Mouse (Mus musculus) heart, embryonic 16.5 days (tissue): ENCODE measurements around the gene Jag2. TPM values are rescaled to one million over a fixed set of nuclear protein-coding genes. Genes with fewer than 3 reads are reported as not detected.

Source experiments
- ATAC-seq: fragments of 200-750 bp; cut with Nextera tagmentation; replicated peaks from 2 replicates; pipeline ENCODE4 v1.8.0; 2017; ENCODE audit warnings: moderate number of reproducible peaks; ENCODE audit not compliant: insufficient read depth, low FRiP score; ENCODE audit errors: extremely low read depth
- H3K27ac ChIP-seq: fragments of 300-500 bp; sonication (generic); 2 replicates; pipeline ENCODE4 v1.5.1; 2014; ENCODE audit warnings: mild to moderate bottlenecking, low read length, control low read depth, moderate library complexity
- H3K27me3 ChIP-seq: fragments of 300-500 bp; sonication (generic); 2 replicates; pipeline ENCODE4 v1.6.1; 2014; ENCODE audit warnings: low read length, mixed read lengths; ENCODE audit not compliant: control insufficient read depth, insufficient read depth
- H3K36me3 ChIP-seq: fragments of 300-500 bp; sonication (generic); 2 replicates; pipeline ENCODE4 v1.6.1; 2014; ENCODE audit not compliant: control insufficient read depth, insufficient read depth
- H3K4me1 ChIP-seq: fragments of 300-500 bp; sonication (generic); 2 replicates; pipeline ENCODE4 v1.6.1; 2014; ENCODE audit warnings: low read length, mixed read lengths; ENCODE audit not compliant: control insufficient read depth, insufficient read depth
- H3K4me2 ChIP-seq: fragments of 300-500 bp; sonication (generic); 2 replicates; pipeline ENCODE4 v1.6.1; 2014; ENCODE audit warnings: low read depth, mild to moderate bottlenecking, control low read depth, low read length
- H3K4me3 ChIP-seq: fragments of 300-500 bp; sonication (generic); 2 replicates; pipeline ENCODE4 v1.5.1; 2014; ENCODE audit warnings: mild to moderate bottlenecking, control low read depth, low read length
- H3K9ac ChIP-seq: fragments of 300-500 bp; sonication (generic); 2 replicates; pipeline ENCODE4 v1.6.1; 2014; ENCODE audit warnings: low read length, control low read depth
- H3K9me3 ChIP-seq: fragments of 300-500 bp; sonication (generic); replicated peaks from 2 replicates; pipeline ENCODE4 v1.6.1; 2016; ENCODE audit warnings: low read length; ENCODE audit not compliant: control insufficient read depth
- WGBS: fragments of 180-500 bp; shearing (Covaris S2); extraction: QIAGEN DNeasy Blood & Tissue Kit; methylation state at CpG from one replicate; pipeline ENCODE4 v1.1.7; 2014; 5-methylcytosine and 5-hydroxymethylcytosine counted together
- polyA plus RNA-seq: library from polyadenylated mRNA; unstranded; fragments of >200 nt; fragmentation: Nextera tagmentation; extraction: Ambion mirVana; gene quantifications from 2 replicates; pipeline ENCODE4 v1.2.1, GENCODE M21; 2015

The Jag2 gene
- polyA plus RNA-seq, 1 experiment from 2014 or later: 5.4 TPM

DNA sequence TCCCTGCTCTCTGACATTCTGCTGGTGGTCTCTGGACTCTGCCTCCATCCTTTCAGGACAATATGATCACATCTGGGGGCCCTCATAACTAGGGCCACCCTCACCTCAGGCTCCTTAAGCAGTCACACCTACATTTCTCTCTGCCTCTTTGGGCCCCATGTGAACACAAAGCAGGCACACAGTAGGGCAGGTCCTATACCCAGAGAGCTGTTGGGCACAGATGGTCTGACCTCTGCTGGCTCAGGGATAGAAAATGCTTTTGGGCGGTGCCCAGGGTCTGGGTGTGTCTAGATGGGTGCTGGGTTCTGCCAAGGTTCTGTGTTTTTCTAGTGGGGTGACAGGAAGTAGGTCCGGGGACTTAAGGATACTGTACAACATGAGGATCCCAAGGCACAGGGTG is 14.1 kb upstream of the Jag2 start:
- H3K4me3 ChIP-seq: no peak overlapping the region
- 63% methylated on average over 2 of the region's 2 CpGs for WGBS
- ATAC-seq: no peak

DNA sequence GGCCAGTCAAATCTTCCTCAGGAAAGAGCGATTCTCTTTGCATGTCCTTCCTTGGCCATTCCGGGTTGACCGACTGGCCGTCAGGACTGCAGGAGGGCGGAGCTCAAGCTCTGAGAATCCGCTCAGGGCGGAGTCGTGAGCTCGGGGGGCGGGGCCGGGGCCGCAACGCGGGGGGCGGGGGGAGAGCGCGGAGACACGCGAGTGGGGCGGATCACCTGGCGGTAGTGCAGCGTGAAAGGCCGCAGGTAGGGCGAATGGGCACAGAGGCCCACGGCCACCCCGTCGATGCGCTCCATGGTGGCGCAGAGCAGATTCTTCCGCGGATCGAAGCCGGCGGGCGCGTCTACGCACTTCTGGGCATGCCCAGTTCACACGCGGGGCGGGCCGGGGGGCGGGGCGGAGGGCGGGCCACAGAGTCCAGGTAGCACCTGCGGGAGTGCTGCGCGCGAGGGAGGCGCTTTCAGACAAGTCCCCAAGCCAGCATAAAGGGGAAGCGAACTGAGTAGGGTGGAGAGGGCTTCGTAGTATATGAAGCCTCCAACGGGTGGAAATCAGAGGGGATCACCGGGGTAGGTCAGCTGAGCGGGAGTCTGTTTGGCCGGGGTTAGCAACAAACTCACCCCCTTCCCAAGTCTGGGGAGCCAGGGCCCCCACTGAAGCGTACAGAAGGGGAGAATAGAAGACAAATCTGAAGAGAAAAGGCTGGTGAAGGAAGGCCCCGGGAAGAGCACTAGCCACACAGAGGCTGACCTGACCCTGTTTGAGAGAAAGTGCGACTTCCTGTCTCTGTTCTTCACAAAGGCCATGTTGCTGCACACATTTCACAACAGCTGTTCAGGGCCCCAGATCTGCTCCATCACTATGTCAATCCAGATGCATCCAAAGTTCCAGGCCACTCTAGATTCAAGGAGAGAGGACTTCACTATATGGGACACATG is 12.5 kb upstream of the Jag2 start, which contains the start of gene Nudt14:
Gene Nudt14 (minus strand): TSS at position 349 of the 938 bp plus-strand sequence.
- WGBS: 2% methylated on average over 49 of the region's 58 CpGs
- Histone ChIP-seq H3K27me3 (no peaks in the 10 kb centered on the region), H3K4me1 (peaks cover 7% of the 10 kb centered on the region), H3K9me3 (no peaks in the 10 kb centered on the region), H3K4me2 (peak within 1 kb of the TSS; percentile 89), H3K36me3 (no peaks in the 10 kb centered on the region), H3K27ac (peak within 1 kb of the TSS; percentile 76), H3K9ac (peak within 1 kb of the TSS; percentile 85), H3K4me3 (peak within 1 kb of the TSS; percentile 80)
- ATAC-seq: peak; percentile 77

More for the DNA sequence above, 14.1 kb upstream of the Jag2 start:
- H3K4me1 ChIP-seq: peaks cover 7% of the 10 kb centered on the region
- no peaks in the 10 kb centered on the region for H3K36me3 ChIP-seq
- no peak overlapping the region for H3K9ac ChIP-seq
- no peak overlapping the region for H3K27ac ChIP-seq
- no peaks in the 10 kb centered on the region for H3K27me3 ChIP-seq
- no peaks in the 10 kb centered on the region for H3K9me3 ChIP-seq
- no peak overlapping the region for H3K4me2 ChIP-seq

DNA sequence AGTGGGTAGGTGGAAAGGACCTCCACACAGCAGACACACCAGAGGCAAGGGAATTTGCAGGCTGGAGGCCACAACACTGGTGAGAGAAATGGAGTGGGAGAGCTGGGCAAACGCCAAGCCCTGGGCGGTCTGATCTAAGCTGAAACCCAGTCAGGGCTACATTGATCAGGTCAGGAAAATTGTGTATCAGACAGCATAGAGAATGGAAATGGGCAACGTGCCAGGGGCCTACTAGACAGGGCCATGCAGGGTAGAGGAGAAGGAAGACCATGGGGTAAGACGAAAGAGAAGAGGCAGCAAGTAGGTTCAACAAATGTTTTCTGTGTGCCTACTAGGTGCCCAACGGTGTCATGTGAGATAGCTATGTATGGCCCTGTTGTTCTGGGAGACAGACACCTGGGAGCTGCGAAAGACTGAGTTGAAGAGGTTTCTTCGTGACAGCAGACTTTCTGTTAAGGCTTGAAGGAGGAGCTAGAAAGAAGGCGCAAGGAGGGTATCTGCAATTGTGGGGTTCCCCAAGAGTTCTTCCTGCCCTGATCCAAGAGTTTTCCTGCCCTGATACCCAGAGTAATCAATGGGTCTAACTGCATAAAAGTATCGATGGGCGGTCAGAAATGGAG is 11.7 kb upstream of the Jag2 start:
- H3K4me2 ChIP-seq: peak overlapping the region; percentile 89
- no peaks in the 10 kb centered on the region for H3K36me3 ChIP-seq
- H3K4me1 ChIP-seq: peaks cover 7% of the 10 kb centered on the region
- H3K9me3 ChIP-seq: no peaks in the 10 kb centered on the region
- peak overlapping the region; percentile 80 for H3K4me3 ChIP-seq
- H3K27me3 ChIP-seq: no peaks in the 10 kb centered on the region
- peak overlapping the region; percentile 85 for H3K9ac ChIP-seq
- peak overlapping the region; percentile 76 for H3K27ac ChIP-seq
- ATAC-seq: no peak
- 36% methylated on average over 10 of the region's 10 CpGs for WGBS

DNA sequence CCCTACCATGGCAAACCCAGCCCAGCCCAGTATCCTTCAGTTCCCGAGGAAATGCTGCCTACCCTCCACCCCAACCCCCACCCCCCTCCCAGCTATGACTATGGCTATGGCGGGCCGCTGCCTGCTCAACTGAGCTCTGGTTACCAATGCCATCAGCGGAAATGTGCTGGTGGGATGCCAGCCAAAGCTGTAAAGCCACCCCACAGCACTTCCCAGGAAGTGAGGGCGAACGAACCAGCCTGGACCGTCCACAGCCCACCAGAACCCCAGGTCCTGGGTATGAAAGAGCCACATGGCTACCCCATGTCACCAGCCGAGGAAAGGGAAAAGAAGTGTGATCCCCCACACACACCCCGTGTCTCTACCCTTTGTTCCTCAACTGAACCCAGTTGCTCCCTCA is 11.1 kb upstream of the Jag2 start:
- no peaks in the 10 kb centered on the region for H3K36me3 ChIP-seq
- 78% methylated on average over 9 of the region's 9 CpGs for WGBS
- no peaks in the 10 kb centered on the region for H3K27me3 ChIP-seq
- H3K4me3 ChIP-seq: no peak overlapping the region
- no peak overlapping the region for H3K27ac ChIP-seq
- H3K9ac ChIP-seq: no peak overlapping the region
- ATAC-seq: no peak
- no peak overlapping the region for H3K4me2 ChIP-seq
- H3K4me1 ChIP-seq: peaks cover 7% of the 10 kb centered on the region
- H3K9me3 ChIP-seq: no peaks in the 10 kb centered on the region

DNA sequence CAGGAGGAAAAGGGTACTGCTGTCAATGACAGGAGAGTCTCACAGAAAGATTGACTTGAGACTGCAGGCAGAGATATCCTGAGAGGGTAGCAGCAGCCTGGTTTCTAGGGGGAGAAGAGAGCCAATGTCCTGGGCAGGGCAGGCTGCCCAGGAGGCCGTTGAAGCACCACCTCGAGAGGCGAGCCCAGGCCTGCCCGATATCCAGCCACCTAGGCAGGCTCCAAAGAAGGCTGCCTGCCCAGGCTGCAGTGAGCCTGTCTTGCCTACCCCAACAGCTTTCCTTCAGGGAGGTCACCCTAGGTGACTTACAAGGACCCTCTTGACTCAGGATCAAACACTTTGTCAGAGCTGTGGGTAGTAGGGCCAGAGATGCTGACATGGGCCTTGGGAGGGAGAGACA is 10.7 kb upstream of the Jag2 start:
- no peaks in the 10 kb centered on the region for H3K9me3 ChIP-seq
- H3K4me1 ChIP-seq: peaks cover 7% of the 10 kb centered on the region
- 64% methylated on average over 4 of the region's 4 CpGs for whole genome bisulfite sequencing
- H3K36me3 ChIP-seq: no peaks in the 10 kb centered on the region
- no peak overlapping the region for H3K9ac ChIP-seq
- ATAC-seq: no peak
- H3K4me2 ChIP-seq: no peak overlapping the region
- no peak overlapping the region for H3K4me3 ChIP-seq
- H3K27me3 ChIP-seq: no peaks in the 10 kb centered on the region
- no peak overlapping the region for H3K27ac ChIP-seq

DNA sequence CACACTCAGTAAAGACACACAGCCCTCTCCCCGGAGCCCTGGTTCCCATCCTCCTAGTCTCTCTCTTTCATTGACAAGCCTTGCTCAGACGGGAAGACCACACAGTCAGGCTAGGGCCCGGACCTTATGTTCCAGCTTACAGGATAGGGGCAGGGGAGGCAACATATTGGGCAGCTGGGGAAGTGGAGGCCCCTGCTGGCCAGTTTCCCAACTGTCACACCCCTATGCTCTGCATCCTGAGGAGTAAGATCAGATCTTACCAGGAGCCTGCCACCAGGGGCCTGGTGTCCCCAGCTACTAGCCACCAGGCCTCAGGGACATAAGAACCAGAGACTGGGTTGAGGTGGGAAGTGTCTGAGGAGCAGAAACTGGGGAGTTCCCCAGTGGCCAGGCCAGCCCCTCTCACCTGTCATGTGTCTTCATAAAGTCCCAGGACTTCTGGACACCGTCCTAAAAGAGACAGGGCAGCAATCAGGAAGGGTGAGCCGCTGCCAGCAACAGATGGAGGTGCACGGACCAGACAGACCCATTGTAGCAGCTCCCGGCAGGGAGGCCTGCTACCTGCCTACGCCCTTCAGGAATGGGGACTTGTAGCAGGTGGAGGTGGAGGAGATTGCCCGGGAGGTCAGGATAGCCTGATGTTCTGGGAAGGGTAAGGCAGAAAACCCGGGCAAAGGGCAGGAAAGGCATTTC is 9.4 kb upstream of the Jag2 start:
- peaks cover 7% of the 10 kb centered on the region for H3K4me1 ChIP-seq
- WGBS: 64% methylated on average over 10 of the region's 10 CpGs
- H3K36me3 ChIP-seq: no peaks in the 10 kb centered on the region
- no peaks in the 10 kb centered on the region; the same call in 1 of the 2 replicates for H3K27me3 ChIP-seq
- H3K9ac ChIP-seq: no peak overlapping the region
- H3K27ac ChIP-seq: no peak overlapping the region
- no peak overlapping the region for H3K4me2 ChIP-seq
- no peak for ATAC-seq
- no peak overlapping the region for H3K4me3 ChIP-seq
- H3K9me3 ChIP-seq: no peaks in the 10 kb centered on the region

DNA sequence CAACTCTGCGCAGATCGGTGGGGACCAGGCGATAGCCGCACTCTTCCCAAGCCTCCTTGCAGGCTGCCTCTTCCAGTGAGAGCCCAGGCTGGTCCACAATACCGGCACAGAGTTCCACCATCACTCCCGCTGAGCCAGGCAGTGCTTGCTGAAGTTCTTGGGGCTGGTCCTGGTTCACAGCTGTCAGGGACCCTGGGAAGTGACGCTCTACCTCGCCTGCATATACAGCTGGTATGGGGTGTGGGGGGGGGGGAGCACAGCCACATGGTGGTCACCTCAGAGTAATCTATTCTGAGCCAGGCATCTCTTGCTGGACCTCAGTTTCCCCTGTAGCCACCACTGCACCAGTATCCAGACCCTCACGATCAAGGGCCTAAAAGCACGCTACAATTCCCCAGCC is 8.8 kb upstream of the Jag2 start:
- no peaks in the 10 kb centered on the region for H3K36me3 ChIP-seq
- H3K9ac ChIP-seq: no peak overlapping the region
- peaks cover 7% of the 10 kb centered on the region for H3K4me1 ChIP-seq
- WGBS: 72% methylated on average over 10 of the region's 10 CpGs
- H3K4me2 ChIP-seq: no peak overlapping the region
- no peak for ATAC-seq
- no peak overlapping the region for H3K4me3 ChIP-seq
- H3K27ac ChIP-seq: no peak overlapping the region
- H3K27me3 ChIP-seq: no peaks in the 10 kb centered on the region; the same call in 1 of the 2 replicates
- no peaks in the 10 kb centered on the region for H3K9me3 ChIP-seq

DNA sequence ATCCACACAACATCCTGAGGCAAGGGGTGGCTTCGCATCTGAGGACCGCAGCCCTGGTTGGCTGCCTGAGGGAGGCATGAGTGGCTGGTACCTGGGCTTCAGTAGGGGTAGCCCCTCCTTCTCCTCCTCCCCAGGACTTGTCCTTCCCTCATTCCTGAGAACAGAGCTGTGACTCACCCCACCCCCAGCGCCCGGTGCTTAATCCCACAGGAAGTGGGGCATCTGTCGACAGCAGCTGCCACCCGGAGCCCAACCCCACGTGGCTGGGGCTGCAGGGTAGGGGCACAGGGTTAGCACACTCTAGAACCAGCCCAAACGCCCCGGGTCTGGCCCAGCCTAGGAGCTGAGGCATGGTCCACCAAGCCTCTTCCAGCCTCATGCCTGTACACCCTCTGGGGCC is 8.3 kb upstream of the Jag2 start:
- no peak for ATAC-seq
- 42% methylated on average over 9 of the region's 9 CpGs for WGBS
- Histone ChIP-seq H3K36me3 (no peaks in the 10 kb centered on the region), H3K9ac (0 out of 2 replicates have a peak overlapping the region, but pooled peaks have one; percentile 30), H3K27me3 (no peaks in the 10 kb centered on the region; the same call in 1 of the 2 replicates), H3K4me3 (no peak overlapping the region), H3K9me3 (no peaks in the 10 kb centered on the region), H3K4me1 (peaks cover 8% of the 10 kb centered on the region), H3K4me2 (no peak overlapping the region), H3K27ac (no peak overlapping the region)
